Mouse (Mus musculus) R1 (cell line): Measurements from ENCODE around the gene Cited2.

Source experiments
- DNase-seq: peaks from one replicate; pipeline ENCODE4 v3.0.0-alpha.2; 2018; ENCODE audit warnings: low read depth, low spot score

Gene Cited2

DNA sequence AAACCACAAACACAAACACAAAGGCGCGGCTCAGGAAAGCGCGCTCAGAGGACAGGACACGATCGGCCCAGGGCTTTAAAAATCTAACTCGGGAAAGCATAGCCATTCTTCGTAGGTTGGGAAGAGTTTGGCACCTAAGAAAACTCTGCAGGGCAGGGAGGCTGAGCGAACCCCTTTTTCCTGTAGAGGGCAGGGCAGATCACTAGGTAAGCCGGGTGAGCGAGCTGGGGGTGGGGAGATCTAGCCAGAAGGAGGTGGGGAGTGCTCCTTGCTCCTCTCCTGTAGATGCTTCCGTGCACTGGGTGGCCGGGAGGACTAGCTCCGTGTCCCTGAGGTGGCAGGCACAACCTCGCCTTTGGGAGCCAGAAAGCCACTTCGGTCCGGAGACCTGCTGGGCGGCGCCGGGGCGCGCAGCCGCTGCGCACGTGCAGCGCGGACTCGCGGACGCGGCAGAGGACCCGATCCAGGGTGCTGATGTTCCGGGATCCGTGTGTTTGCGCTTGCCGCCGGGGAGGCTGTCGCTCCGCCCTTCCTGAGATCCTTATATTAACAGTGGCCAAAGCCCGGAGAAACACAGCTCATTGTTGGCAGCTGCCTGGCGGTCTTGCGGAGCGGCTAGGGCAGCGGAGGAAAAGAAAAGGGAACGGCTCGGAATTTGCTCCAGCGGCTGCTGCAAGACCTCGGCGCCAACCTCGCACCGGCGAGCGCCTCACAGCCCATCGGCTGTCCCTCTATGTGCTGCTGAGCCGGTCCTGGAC is at the start of gene Cited2:
Cited2 (plus strand) TSS at position 566 of the 758 bp plus-strand sequence.
- peak; percentile 93 for DNase-seq

DNA sequence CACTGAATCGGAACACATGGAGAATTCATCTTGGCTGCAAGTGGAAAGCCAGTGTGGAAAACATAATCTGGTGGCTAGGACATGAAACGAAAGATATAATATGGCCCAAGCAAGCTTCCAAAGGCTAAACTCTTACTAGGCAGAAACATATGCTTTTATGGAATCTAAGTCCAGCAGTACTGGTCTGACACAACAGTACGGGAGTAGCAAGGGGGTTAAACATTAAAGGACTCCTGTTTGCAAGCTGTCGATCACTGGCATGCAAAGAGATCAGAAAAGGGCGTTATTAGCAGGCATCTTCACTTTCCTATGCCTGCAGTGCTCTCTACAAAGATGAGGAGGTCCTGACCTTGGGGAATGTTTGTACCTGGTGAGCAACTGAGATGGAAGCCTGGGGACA is 48.6 kb upstream of the Cited2 start:
- no peak for DNase-seq

DNA sequence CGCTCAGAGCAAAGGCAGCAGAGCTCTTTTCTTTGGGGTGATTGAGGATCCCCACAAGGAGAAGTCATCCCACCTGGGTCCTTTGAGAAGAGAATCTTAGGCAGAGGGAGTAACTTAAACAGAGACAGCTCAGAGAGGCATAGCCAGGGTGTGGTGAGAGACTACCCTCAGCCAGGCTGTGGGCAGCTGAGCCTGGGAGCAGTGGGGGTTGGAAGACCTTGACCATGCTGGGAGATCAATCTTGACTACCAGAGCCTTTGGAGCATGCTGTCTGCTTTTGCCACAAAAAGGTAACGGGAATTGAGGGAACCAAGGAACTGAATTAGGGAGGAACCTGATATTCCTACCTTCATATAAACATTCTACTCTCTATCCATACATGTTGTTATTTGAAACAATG is 48.1 kb upstream of the Cited2 start:
- DNase-seq = no peak

DNA sequence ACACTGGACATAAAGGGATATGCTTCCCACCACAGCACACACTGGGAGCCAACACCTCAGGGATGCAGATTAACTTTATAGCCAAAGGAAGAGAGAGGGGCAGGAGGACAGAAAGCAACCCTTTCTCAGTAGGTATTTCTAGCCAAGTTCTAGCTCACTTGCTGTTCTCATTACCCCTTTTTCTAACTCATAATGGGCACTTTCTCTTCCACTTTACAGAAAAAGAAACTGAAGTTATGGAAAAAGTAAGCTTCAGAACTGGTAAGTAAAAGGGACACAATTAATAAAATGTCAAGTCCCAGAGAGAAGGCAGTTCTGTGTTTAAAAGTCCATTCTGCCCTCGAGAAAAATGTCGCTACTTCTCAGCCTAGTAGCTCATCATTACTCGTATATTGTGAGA is 46.6 kb upstream of the Cited2 start:
- DNase-seq = no peak

DNA sequence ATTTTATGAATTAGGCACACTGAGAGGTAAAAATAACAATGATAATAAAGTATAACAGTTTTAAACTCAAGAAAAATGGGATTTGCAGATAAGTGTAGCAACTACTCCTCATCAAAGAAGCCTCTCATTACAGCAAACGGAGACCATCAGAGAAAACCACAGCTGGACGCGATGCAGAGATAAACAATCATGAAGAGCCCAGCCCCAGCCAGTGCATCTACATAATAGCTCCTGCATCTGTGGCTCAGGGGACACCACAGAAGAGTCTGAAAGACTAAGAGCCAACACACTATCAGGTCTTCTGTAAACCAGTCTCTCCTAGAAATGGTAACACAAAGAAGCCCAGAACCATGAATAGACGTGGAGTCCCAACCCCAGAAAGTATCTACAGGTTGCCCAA is 45.7 kb upstream of the Cited2 start:
- DNase-seq = no peak

DNA sequence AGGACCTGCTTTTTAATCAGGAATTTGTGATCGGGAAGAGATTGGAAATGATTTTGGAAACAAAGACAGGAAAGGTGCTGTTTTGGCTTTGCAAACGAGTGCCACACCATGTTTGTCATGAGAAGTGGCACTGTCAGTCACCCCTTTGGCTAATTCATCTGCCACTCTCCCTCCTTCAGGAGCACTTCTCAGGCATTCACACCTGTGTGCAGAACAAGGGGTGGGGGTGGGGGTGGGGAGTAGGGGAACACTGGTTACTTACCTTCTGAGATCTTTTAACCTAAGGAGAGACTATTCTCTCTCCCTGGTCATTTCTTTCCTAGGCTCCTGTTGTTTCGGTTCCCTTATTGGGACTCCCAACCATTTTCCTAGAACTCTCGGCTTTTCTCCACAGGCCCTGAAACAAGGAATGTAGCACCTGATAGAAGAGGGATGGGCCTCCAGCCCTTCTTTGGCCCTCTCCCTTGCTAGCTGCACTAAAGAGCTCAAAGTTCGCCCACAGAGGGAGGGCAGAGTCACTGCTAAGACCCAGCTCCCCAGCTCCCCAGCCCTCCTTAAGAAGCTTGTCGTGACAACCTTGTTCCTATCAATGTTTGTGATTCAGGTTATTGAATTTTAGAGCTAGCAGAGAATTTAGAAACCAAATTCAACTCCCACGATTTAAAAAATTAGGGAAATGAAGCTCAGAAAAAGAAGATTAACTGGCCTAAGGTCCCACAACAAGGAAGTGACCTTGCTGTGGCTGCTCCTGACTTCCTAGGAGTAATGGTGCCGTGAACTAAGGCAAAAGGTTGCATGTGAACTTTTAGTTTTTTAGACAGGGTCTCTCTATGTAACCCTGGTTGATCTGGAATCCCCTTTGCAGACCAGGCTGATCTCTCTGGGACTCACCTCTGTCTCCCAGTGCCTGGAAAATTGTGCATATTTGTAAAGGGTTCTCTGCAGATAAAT is 42.3 kb upstream of the Cited2 start:
- no peak for DNase-seq

DNA sequence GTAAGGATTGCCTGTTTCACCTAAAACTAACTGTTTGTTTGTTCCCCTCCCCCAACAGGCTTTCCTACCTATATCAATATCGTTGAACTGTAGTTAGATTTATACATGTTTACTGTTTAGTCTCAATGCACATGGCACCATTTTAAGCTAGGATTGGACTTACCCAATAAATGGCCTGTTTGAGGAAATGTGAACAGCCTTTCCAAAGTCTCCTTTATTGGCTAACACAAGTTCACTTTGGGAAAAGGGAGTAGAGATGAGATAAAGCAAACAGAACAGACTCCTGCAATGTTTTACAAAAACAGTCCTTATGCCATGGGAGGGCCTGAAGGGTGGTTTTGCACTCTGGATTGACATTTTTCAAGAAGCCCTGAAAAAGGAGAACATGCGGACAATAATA is 41.6 kb upstream of the Cited2 start:
- DNase-seq = no peak

DNA sequence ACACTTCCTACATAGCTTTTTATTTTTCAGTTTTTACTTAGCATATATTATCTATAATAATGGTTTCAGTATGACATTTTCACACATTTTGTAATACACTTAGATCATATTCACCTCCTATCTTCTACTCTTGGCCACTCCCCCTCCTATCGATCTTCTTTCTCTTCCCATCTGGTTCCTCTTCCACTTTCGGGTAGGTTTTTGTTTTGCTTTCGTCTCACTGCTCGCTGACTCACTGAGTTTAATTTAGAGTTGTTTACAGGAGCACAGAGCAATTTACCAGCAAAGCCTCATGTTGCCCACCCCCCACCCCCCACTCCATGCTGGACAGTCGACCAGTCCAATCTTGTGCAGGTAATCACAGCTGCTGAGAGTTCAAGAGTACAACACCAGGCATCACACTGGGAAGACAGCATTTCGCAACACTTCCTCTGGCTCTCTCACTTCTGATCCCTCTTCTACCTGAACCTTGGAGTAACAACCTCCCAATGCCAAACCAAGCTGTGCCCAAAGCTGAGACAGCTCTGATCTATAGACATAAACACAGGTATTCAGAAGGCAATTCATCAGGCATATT is 39.1 kb upstream of the Cited2 start:
- DNase-seq = no peak

DNA sequence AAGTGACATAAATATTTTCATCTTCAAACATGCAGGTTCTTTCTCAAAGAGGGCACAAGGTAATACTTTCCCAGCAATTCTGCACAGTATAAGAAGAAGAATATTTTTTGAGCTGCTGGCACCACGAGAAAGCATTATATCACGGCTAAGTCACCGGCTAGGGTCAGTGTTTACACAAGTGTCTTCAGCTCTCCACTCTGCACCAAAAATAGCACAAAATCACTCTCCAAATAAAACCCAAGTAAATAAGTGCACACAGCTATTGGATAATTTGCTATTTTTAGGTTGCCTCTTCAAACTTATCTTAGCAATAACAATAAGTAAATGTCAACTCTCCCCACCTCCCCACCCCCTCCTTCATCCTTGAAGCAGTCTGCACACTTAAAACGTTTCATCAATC is 33.2 kb upstream of the Cited2 start:
- no peak for DNase-seq

DNA sequence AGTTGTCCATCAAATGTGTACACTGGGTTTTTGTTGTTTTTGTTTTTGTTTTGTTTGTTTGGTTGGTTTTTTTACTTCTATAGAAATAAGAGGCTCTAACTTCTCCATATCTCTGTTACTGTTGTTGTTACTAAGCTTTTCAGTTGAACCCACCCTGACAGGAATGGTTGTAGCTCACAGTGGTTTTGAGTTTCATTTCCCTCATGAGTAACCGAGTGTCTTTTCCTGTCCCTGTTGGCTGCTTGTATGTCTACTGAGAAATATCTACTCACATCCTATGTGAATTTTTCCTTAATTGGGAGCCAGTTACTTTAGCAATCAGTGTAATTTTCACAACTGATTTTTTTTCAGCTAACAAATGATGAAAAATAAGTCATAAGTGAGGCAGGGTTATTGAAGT is 31.3 kb upstream of the Cited2 start:
- DNase-seq = no peak

DNA sequence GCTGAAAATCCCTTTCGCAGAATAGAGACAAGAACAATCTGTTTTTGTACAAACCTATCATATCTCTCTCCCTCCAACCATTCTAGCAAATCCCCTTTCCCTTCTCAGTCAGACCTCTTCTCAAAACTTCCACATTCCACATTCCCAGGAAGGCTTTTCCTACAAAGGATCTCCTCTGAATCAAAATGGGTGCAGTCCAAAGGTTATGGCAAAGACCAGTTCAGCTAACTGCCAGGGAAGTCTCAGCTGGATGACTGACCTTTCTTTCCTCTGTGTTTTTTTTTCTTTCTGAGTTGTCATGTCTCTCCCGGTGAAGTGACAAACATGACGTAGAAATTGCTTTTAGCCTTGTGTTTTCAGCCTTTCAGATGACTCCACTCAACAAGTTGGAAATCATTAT is 27.2 kb upstream of the Cited2 start:
- peak; percentile 29 for DNase-seq

DNA sequence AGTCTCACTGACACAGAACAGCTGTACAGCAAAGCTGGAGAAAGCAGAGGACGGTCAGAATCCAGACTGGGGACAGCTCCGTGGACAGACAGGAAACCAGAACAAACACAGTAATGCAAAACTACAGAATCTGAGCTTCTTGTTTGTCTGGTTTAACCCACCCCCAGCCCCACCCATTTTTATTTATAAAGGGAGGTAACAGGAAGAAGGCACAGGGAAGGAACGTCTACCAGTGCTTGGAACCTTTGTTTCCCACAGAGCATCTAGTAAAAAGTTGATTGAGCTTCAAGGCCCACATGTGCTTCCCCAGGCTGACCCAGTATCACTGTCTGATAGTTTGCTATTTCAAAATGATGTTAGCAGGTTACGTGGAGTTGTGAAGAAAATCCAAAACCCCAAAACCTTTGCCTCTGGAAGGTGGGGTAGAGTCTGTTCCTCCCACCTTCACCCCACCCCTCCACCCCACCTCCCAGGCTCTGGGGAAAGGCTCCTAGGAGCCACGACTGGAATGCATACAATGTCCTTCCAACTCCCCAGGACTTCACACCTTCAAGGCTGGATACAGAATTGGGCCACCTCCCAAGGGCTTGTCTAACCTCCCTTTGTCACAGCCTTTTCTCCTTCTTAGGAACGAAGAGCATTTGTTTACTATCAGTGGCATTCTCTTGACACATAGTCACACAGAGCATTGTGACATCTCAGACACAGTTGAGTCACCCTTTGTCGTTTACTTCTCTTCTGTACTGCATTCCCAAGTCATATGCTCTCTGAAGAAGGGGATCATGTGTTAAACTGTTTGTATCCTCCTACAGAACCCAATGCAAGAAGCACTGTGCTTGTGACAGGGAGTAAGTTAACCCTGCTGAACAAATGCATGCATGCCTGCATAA is 25.4 kb upstream of the Cited2 start:
- peak; percentile 90 for DNase-seq

DNA sequence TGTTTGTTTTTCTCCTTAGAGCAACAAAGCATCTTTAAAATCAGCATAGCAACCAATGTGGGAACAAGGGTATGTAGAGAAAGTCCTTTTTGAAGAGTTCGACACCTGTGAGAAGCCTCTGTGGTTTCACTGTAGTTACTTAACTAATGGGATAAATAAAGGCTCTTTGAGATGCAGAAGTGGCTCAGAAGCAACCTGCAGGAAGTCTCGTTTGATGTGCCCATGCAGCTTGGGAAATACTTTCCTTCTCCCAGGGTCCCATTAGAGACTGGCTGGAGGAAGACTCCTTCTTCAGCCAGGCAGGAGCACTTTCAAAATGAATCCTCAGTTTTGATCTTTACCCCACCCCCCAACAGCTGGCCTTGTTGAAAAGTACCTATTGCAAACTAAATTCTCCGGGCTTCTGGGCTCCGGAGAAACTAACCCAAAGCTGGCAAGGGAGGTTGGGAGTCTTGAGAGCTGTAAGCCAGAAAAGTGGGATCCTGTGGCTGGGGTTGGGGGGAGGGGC is 17.5 kb upstream of the Cited2 start:
- DNase-seq = peak; percentile 32

DNA sequence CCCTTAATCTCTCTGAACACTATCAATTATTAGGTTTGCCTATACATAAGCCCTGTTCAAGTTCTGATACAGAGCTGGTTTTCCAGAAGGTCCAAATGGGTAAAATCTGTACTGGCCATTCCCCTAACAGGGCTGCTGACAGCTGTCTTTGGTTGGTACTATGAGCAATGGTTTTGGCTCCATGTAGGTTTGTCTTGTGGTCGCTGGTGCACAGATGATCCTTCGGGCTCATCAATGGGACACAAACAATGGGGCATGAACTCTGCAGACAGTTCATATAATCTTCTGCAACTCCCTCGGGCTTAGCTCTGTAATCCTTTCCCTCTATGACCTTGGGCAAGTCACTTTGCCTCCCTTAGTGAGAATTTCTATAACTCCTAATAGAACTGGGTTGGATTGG is 12.3 kb upstream of the Cited2 start:
- DNase-seq = no peak

DNA sequence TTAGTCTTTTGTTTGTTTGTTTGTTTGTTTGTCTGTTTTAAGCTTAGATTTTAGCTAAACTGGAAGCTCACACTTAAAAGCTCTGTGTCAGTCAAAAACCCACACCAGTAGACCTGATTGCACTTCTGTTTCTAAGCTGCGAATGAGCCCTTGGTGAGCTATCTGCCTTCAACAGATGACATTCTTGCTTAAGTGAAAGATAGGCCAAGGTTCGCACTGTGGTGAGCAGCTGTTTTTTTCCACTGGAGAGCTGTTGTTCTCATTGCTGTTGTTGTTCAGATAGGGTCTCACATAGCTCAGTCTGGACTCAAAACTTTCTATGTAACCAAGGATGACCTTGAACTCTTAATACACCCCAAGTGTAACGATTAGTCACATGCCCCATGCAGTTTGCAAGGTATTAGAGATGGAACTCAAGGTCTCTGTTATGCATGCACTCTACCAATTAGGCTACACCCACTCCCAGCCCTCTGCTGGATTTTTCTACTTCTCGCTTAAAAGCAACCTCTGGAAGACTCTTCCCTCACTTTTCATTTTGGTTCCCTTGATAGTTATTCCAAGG is 3.9 kb upstream of the Cited2 start:
- peak; percentile 77 for DNase-seq

DNA sequence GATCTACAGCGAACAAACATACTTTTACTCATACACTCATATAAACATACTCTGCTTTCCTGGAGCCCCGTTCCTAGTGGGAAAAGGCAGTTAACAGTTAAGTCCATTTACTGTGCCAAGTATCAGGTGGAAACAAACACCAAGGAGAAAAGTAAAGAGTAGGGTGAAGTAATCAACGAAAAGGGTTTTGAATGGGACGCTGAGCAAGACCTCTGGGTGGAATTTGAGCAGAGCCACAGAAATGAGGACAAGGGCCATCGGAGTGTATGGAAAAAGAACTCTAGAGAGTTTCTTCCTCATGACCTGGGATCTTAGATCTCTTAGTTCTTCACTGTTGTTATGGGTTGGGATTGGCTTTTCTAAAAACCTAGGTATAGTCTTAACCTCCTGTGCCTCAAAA is 3.4 kb upstream of the Cited2 start:
- no peak for DNase-seq

DNA sequence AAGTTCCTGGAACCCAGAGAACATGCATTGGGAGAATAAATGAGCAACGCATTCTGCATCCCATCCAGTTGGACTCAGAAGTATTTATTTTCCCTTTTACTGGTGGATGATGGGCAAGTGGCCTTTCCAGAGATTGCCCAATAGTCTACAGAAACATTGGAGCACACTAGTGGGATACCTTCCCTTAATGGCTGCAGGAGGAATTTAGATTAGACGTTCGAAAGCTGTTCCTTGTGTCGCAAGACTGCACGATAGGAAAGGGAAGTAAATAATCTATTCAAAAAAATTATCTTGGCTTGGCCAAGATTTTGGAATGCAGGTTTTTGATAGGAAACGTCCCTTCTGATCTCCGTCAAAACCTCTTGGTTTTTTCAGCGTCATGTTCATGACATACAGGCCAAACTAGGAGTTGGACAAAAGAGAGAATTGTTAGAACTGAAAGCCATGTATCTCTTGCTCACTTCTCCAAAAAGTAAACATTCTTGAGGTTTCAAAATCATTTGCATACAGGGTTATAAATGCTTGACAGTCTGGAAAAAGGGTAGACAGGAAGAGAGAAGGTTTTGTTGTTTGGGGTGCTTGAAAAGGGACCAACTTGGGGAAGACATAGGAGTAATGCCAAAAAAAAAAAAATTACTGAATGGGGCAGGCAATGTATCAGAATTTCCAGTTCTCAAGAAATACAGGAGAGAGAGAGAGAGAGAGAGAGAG is 2.0 kb upstream of the Cited2 start:
- DNase-seq = no peak

DNA sequence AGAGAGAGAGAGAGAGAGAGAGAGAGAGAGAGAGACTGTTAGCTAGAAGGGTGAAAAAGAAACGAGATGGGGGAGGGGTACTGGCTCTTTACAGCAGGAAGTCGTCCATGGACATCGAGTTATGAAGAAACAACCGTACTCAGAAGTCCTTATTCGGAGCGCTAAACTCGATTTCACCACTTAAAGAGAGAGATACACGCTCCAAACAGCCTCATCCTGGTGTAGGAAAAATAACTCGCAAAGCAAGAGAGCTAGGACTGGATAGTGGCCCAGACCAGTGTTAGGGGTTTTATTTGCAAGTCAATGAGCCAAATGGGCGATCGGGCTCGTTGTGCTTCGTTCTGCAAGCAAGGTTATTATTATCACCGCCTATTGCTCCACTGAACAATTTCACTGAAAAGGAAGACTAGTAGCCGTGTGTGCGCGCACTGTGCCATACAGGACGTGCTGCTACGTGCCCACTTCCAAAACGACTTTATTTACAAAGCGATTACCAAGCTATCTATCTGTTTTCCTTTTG is 1.4 kb upstream of the Cited2 start:
- DNase-seq = no peak

DNA sequence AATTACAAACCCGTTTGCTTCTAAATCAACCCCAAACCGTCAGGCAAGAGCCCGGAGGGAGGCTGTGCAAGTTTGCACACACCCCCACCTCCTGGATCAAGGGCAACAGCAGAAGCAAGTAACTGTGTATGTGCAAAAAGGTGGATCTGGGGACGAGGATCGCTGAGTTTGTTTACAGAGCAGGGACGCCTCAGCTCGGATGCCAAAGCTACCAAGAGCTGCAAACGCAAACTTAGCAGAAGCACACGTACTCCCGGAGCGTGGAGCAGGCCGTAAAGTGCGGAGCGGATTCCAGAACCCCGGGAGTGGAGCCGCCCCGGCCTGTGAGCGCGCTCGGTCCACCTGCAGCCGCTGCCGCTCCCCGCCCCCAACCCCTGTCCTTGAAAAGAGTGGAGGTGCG is 860 bp upstream of the Cited2 start:
- peak; percentile 95 for DNase-seq

DNA sequence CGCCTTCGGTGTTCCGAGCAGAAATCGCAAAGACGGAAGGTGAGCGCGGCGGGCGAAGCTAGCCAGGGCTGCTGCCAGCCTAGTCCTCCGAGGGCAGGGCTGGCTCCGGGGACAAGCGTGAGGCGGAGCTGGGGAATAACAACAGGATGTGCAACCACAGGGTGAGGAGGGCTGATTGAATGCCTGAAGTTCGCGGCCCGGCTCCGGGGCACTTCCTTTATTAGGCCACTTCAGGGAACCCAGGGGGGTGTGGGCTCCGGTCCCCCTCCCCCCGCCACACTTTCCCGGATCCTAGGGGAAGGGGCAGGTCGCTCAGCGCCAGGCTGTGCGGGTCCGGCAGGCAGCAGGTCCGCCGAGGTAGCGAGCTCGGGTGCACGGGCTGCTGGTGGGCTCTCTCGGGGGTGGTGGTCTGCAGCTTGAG is 413 bp downstream of the Cited2 start:
- DNase-seq = peak; percentile 74
